Mouse (Mus musculus) kidney, embryonic 16.5 days (tissue): ENCODE measurements at regions not wholly inside any gene's neighbourhood (a gene's known extent, or its start where the extent isn't known, plus 50 kb on each side); places are given as distances from the start of the nearest gene placed in this dataset.

ENCODE experiments used
- ATAC-seq: fragments of 200-750 bp; cut with Nextera tagmentation; 2 replicates; pipeline ENCODE4 v1.8.0; 2017; ENCODE audit warnings: moderate TSS enrichment; ENCODE audit not compliant: low FRiP score, low TSS enrichment
- H3K27ac ChIP-seq: fragments of 300-500 bp; sonication (generic); 2 replicates; pipeline ENCODE4 v1.5.1; 2014; ENCODE audit warnings: low read length
- H3K27me3 ChIP-seq: fragments of 300-500 bp; sonication (generic); 2 replicates; pipeline ENCODE4 v1.6.1; 2014; ENCODE audit warnings: low read length, control low read depth, mixed read lengths; ENCODE audit not compliant: insufficient read depth
- H3K36me3 ChIP-seq: fragments of 300-500 bp; sonication (generic); 2 replicates; pipeline ENCODE4 v1.6.1; 2014; ENCODE audit warnings: low read length, control low read depth, mixed read lengths; ENCODE audit not compliant: insufficient read depth
- H3K4me1 ChIP-seq: fragments of 300-500 bp; sonication (generic); 2 replicates; pipeline ENCODE4 v1.6.1; 2014; ENCODE audit warnings: low read length, control low read depth, mixed read lengths; ENCODE audit not compliant: insufficient read depth
- H3K4me2 ChIP-seq: fragments of 300-500 bp; sonication (generic); replicated peaks from 2 replicates; pipeline ENCODE4 v1.6.1; 2014; ENCODE audit warnings: low read depth, low read length
- H3K4me3 ChIP-seq: fragments of 300-500 bp; sonication (generic); 2 replicates; pipeline ENCODE4 v1.5.1; 2014; ENCODE audit warnings: mild to moderate bottlenecking, low read length
- H3K9ac ChIP-seq: fragments of 300-500 bp; sonication (generic); replicated peaks from 2 replicates; pipeline ENCODE4 v1.6.1; 2014; ENCODE audit warnings: low read length
- H3K9me3 ChIP-seq: fragments of 300-500 bp; sonication (generic); 2 replicates; pipeline ENCODE4 v1.6.1; 2016; ENCODE audit warnings: low read length, control low read depth
- WGBS: fragments of 180-500 bp; shearing (Covaris S2); extraction: QIAGEN DNeasy Blood & Tissue Kit; methylation state at CpG from one replicate; pipeline ENCODE4 v1.1.7; 2014; 5-methylcytosine and 5-hydroxymethylcytosine counted together

GRCm38 (mm10) chr9:112771981-112772380, 536.2 kb upstream of the Arpp21 start:
- H3K27ac ChIP-seq = no peak overlapping the region
- H3K36me3 ChIP-seq = no peaks in the 10 kb centered on the region
- H3K27me3 ChIP-seq = no peaks in the 10 kb centered on the region
- no peaks in the 10 kb centered on the region for H3K9me3 ChIP-seq
- no peak overlapping the region for H3K4me3 ChIP-seq
- H3K9ac ChIP-seq = no peak overlapping the region
- no peaks in the 10 kb centered on the region for H3K4me1 ChIP-seq
- WGBS = 81% methylated on average over 3 of the region's 3 CpGs
- H3K4me2 ChIP-seq = no peak overlapping the region
- no peak for ATAC-seq

- no peak for ATAC-seq
- Histone ChIP-seq H3K36me3 (no peaks in the 10 kb centered on the region), H3K4me3 (no peak overlapping the region), H3K4me2 (no peak overlapping the region), H3K27me3 (no peaks in the 10 kb centered on the region), H3K4me1 (no peaks in the 10 kb centered on the region), H3K9ac (no peak overlapping the region), H3K27ac (no peak overlapping the region), H3K9me3 (no peaks in the 10 kb centered on the region)
- 55% methylated on average over 5 of the region's 5 CpGs for WGBS
Observed at GRCm38 (mm10) chr9:112744616-112745015, 508.9 kb upstream of the Arpp21 start.

DNA sequence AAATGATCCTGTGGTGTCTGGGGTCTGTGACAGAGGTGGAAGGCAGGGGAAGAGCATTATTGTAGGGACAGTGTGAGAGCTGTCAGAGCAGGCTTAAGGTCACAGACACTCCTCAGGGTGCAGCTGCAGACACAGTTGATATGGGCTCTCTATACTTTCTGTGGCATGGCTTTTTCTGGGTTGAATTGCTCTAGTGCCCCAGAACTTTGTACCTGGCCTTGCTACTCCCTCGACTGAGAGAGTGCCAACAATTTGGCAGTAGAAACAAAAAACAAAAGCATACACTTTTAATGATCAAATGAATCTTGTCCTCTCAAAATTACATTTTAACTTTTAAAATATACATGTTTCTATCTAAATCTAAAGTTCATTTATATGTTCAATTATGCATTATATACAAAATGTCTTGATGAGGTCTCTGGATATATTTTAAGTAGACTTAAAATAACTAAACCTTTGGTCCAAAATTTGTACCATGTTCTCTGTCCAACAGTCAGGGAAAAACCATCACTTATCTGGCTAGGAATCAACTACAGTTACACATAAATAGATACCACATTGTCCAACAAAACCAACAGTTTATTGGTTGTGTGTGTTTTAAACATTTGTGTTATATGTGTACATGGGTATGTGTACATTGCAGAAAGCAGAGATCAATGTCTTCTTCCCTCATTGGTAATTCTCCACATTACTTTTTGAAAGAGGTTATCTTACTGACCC, 508.3 kb upstream of the Arpp21 start:
- H3K4me1 ChIP-seq = no peaks in the 10 kb centered on the region
- H3K27me3 ChIP-seq = no peaks in the 10 kb centered on the region
- ATAC-seq = no peak
- no peak overlapping the region for H3K4me2 ChIP-seq
- H3K4me3 ChIP-seq = no peak overlapping the region
- H3K9me3 ChIP-seq = no peaks in the 10 kb centered on the region
- no peaks in the 10 kb centered on the region for H3K36me3 ChIP-seq
- 67% methylated on average over 1 of the region's 1 CpGs for WGBS
- no peak overlapping the region for H3K27ac ChIP-seq
- no peak overlapping the region for H3K9ac ChIP-seq

GRCm38 (mm10) chr9:112735761-112736160, 500.0 kb upstream of the Arpp21 start:
- no peak overlapping the region for H3K4me3 ChIP-seq
- no peak for ATAC-seq
- no peak overlapping the region for H3K4me2 ChIP-seq
- no peaks in the 10 kb centered on the region for H3K27me3 ChIP-seq
- no peaks in the 10 kb centered on the region for H3K4me1 ChIP-seq
- no peak overlapping the region for H3K27ac ChIP-seq
- H3K9me3 ChIP-seq = no peaks in the 10 kb centered on the region
- H3K9ac ChIP-seq = no peak overlapping the region
- no peaks in the 10 kb centered on the region for H3K36me3 ChIP-seq

DNA sequence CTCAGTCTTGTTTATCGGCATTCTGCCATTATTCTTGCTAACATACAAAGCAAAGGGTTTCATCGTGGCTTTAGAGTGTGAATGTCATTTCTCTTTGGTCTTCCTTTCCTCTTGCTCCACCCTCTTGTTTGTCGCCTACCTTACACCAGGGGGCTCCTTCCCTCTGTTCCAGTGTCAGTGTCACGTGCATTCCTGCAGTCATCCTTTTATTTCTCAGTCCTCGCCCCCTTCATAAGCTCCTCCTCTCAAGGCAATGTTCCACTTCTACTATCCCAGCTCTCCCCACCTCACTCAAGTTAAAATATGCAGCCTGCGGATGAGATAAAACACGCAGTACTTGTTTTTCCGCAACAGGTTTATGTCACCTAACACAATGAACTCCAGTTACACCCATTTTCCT, 489.8 kb upstream of the Arpp21 start:
- no peaks in the 10 kb centered on the region for H3K36me3 ChIP-seq
- 45% methylated on average over 8 of the region's 8 CpGs for WGBS
- H3K9ac ChIP-seq = no peak overlapping the region
- no peaks in the 10 kb centered on the region for H3K27me3 ChIP-seq
- no peak overlapping the region for H3K27ac ChIP-seq
- ATAC-seq = no peak
- H3K9me3 ChIP-seq = no peaks in the 10 kb centered on the region
- no peak overlapping the region for H3K4me3 ChIP-seq
- H3K4me1 ChIP-seq = no peaks in the 10 kb centered on the region
- H3K4me2 ChIP-seq = no peak overlapping the region

DNA sequence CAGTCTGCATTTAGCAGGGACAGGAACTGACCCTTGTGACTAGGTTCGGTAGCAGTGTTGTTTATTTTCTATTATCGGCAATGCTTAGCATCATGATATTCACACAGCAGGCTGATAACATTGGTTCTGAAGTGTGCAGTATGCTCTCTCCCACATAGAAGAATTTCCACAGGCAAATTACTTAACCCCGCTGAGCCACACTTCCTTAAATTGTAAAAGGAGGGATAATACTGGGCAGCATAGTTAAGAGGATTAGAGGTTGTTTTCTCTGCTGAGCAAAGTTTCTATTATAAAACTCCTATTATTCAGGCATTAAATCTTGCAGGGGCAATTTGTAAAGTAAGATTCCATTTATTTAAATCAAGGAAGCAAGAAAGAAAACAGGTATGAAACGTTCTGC, 489.4 kb upstream of the Arpp21 start:
- H3K4me3 ChIP-seq = no peak overlapping the region
- H3K4me2 ChIP-seq = no peak overlapping the region
- H3K27ac ChIP-seq = no peak overlapping the region
- 53% methylated on average over 4 of the region's 4 CpGs for WGBS
- no peaks in the 10 kb centered on the region for H3K27me3 ChIP-seq
- no peaks in the 10 kb centered on the region for H3K4me1 ChIP-seq
- H3K9ac ChIP-seq = no peak overlapping the region
- no peak for ATAC-seq
- H3K9me3 ChIP-seq = no peaks in the 10 kb centered on the region
- no peaks in the 10 kb centered on the region for H3K36me3 ChIP-seq

GRCm38 (mm10) chr9:112723346-112723745, 487.6 kb upstream of the Arpp21 start:
- Histone ChIP-seq H3K36me3 (no peaks in the 10 kb centered on the region), H3K27me3 (no peaks in the 10 kb centered on the region), H3K9me3 (no peaks in the 10 kb centered on the region), H3K4me2 (no peak overlapping the region), H3K27ac (no peak overlapping the region), H3K4me1 (no peaks in the 10 kb centered on the region), H3K4me3 (no peak overlapping the region), H3K9ac (no peak overlapping the region)
- WGBS = 47% methylated on average over 1 of the region's 1 CpGs
- no peak for ATAC-seq

DNA sequence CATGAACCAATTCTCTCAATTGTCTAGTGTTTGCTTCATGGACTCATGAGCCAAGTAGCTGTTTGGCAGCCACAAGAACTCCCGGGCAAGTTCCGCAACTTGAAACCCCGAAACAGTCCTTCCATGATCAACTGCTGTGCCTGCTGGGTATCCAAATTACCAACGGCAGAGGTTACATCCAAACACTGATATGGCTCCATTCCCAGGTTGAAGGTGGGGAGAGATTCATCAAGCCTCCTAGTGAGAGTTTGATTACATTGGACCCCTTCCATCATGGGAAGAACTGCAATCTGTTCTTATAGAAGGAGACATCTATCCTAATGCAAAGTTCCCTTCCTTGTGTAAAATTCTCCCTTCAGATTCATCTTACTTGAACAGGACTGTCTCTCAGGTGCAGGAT, 486.8 kb upstream of the Arpp21 start:
- no peak overlapping the region for H3K9ac ChIP-seq
- H3K4me2 ChIP-seq = no peak overlapping the region
- H3K4me3 ChIP-seq = no peak overlapping the region
- H3K4me1 ChIP-seq = no peaks in the 10 kb centered on the region
- no peaks in the 10 kb centered on the region for H3K27me3 ChIP-seq
- 81% methylated on average over 4 of the region's 4 CpGs for WGBS
- H3K9me3 ChIP-seq = no peaks in the 10 kb centered on the region
- no peaks in the 10 kb centered on the region for H3K36me3 ChIP-seq
- ATAC-seq = no peak
- no peak overlapping the region for H3K27ac ChIP-seq

GRCm38 (mm10) chr9:112715197-112715762, 479.5 kb upstream of the Arpp21 start:
- Histone ChIP-seq H3K27me3 (no peaks in the 10 kb centered on the region), H3K36me3 (no peaks in the 10 kb centered on the region), H3K4me1 (no peaks in the 10 kb centered on the region), H3K27ac (no peak overlapping the region), H3K9ac (no peak overlapping the region), H3K4me2 (no peak overlapping the region), H3K4me3 (no peak overlapping the region), H3K9me3 (no peaks in the 10 kb centered on the region)
- ATAC-seq = no peak
- 43% methylated on average over 1 of the region's 1 CpGs for WGBS

GRCm38 (mm10) chr9:112678866-112679265, 443.1 kb upstream of the Arpp21 start:
- peaks cover 3% of the 10 kb centered on the region; the same call in 1 of the 2 replicates for H3K9me3 ChIP-seq
- H3K9ac ChIP-seq = no peak overlapping the region
- H3K4me3 ChIP-seq = no peak overlapping the region
- H3K4me1 ChIP-seq = no peaks in the 10 kb centered on the region
- no peaks in the 10 kb centered on the region for H3K36me3 ChIP-seq
- no peak overlapping the region for H3K27ac ChIP-seq
- no peak for ATAC-seq
- no peak overlapping the region for H3K4me2 ChIP-seq
- H3K27me3 ChIP-seq = no peaks in the 10 kb centered on the region
- 77% methylated on average over 1 of the region's 1 CpGs for WGBS
